Mouse (Mus musculus): ENCODE measurements at regions not wholly inside any gene's neighbourhood (a gene's known extent, or its start where the extent isn't known, plus 50 kb on each side); places are given as distances from the start of the nearest gene placed in this dataset.
A peak's percentile ranks its signal among the peaks of the same experiment; 100 is the strongest.

DNA sequence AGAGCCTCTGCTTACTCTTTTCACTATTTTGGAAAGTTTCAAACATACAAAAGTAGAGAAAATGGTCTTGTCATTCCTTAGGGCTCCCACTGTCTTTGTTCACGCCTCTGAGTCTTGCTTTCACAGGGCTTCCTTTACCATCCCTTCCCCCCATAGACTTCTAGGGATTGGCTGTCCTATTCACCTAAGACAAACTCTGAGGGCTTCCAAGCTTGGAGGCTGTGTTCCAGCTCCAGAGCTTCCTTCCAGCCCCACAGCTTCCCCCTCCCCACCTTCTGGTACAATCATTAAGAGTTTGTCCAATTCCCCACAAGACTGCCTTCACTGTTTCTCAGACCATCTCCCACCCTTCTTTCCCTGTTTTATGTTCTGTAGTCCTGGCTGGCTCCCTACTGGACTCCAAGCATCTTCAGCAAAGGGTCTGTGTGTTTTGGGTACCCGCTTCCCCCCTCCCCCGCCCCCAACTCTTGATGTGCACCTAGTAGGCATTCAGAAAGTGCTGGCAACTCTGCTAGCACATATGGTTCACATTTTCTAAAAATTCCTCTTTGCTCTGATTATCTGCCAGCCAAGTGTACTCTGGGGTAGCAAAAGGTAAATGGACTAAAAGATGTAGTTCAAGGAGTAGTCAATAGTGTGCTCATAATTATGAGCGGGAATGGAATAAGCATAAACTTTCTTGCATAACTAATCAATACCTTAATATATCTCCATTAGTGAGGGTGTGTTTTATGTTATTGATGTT, 344.0 kb downstream of the Slc4a3 start:
- peak; percentile 36 for DNase-seq (ENCODE audit: low spot score)

DNA sequence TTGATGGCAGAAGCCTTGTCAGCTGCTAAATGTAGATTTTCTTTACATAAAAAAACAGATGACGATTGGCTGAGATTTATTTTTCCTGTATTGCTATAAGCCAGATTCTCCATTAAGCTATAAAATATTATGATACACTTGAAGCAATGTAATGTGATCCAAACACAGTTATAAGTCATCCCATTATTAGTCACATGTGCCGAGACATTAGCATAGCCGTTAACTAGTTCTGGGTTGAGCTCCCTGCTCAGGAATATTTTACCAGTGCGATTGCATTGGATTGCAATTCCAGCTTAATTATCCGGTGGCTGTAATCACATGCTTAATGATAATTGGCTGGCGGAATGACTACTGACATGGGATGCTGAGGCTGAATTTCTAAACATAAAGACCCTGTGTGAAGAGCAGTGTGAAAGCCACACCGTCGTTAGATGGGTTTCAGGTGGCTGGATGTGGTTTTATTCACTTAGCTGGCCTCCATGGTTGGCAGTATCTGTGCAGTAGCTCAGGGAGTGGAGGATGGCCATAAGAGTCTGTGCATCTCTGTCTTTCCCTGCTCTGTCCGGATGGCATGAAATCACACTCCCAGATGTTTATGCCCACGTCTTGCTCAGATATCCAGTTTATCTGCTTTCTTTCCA, 344.7 kb downstream of the Slc4a3 start:
- DNase-seq (ENCODE audit: low spot score), result no peak

DNA sequence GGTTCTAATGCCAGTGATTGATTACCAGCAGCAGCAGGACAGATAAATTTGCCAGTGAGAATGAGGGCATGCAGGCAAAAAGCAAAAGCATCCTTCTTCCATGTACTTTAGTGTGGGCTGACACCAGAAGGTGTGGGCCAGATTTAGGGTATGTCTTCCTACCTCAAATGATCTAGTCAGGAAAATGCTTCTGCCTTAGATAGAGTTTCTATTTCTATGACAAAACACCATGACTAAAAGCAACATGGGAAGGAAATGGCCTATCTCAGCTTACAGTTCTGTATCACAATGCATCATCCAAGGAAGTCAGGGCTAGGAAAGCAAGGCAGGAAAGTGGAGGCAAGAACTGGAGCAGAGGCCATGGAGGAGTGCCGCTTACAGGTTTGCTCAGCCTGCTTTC, 349.5 kb downstream of the Slc4a3 start:
- DNase-seq (ENCODE audit: low spot score), result no peak

DNA sequence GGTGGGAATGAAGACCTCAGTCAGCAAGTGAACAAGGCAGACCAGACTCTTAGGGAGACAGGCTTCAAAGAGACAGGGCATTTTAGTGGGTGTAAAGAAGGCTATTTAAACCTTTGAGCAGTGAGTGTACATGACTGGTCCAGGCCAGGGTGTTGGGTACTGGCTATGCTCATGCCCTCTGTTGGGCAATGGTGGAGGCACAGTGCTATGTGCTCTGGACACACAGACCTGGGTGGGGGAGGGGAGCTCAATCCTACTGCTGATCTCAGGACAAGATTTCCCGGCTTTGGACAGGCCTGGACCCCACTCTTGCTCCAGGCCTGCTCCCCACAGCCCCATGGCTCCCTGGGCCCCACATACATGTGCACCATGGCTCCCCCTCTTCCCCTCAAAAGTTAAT, 355.1 kb downstream of the Slc4a3 start:
- peak; percentile 40 for DNase-seq (ENCODE audit: low spot score)

- no peak for DNase-seq (ENCODE audit: low spot score)
These were observed 359.8 kb downstream of the Slc4a3 start for GRCm38 (mm10) chr1:75905699-75906470.

GRCm38 (mm10) chr1:75915311-75915710, 369.2 kb downstream of the Slc4a3 start:
- no peak for DNase-seq (ENCODE audit: low spot score)

DNA sequence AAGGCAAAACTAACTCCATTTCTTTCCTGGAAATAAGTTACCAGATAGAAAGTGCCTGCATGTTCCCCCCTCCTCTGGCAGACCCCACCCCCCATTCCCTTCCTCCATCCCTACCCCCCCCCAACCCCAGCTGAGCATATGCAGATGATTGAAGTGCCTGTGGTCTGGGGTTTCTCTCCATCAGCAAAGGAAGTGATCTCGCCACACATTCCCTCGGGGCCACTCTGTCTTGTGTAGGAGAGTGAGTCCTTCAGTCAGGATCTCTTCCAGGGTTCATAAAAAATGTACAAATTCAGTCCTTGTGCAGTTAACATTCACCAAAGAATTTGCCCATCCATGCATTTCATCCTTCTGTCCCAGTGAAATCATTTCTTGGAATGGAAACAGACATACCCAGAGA, 370.1 kb downstream of the Slc4a3 start:
- DNase-seq (ENCODE audit: low spot score), result peak; percentile 72

DNA sequence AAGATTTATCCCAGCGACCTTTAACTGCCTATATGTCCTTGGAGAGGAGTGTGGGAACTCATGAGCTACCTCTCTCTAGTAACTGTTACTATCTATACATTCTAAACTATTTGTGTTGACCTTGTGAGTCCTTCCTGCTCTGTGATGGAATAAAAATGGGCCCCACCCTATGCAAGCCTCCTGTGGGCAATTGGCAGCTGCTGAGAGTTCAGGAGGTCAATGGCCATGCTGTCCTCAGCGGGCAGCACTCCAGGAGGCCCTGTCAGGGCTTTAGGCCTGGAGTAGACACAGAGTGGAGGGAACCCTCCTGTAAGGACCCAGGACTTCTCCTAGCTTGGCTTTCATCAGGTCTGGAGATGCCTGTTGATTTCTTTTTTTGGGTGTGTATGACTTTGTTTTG, 373.1 kb downstream of the Slc4a3 start:
- DNase-seq (ENCODE audit: low spot score), result no peak

DNA sequence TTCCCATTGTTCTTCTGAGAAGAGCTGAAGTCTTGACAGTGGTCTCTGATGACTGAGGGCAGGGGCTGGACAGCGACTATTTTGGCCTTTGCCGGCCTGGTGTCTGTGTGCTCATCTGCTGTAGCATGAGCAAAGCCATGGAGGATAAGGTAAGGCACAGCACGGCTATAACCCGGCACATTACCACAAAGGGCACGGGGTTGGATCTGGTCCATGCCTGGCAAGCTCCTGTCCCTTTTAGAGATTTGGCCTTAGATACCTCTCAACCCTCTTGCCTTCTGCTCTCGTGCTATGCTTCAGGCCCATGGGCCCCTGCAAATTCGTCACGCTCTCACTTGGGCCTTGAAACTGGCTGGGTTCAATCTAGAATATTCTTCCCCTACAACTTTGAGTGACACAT, 379.0 kb downstream of the Slc4a3 start:
- DNase-seq (ENCODE audit: low spot score), result no peak

- peak; percentile 91 for DNase-seq (ENCODE audit: low spot score)
These were observed 379.7 kb downstream of the Slc4a3 start for GRCm38 (mm10) chr1:75925802-75926201.

- DNase-seq (ENCODE audit: low spot score), result no peak
These were observed 385.8 kb downstream of the Slc4a3 start for GRCm38 (mm10) chr1:75931852-75932251.

DNA sequence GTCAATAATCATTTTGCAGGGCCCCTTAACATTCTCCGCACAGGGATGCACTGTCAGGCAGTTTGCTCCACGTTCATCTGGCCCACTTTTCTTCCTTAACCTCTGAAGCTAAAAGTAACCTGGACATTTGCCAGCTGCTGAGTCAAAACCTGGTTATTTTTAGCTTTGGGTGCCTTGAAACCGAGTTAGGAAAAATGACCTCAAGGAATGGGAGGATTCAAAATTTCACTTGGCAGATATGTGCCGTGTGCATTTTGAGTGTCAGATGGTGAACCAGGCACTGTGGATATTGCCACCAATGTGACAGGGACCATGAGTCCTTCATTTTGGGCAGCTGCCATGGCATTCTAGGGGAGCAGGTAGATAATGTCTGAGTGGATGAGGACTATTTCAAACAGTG, 387.8 kb downstream of the Slc4a3 start:
- DNase-seq (ENCODE audit: low spot score), result no peak

DNA sequence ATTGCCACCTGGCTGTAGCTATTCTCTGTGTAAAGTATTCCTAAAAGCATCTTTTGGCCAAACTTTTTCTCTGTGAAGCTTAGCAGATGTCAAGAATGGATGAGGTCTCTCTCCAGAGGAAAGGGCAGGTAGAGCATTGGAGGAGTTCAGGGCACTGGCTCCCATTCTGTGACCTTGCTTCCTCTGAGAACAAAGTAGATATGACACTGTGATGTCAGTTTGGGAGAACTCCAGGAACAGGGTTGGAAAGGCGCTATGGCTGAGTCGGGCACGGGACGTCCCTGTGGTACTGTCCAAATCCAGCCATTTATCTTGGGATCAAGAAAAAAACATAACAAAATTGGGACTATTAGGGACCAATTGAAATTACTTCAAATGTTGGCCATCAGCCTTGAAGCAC, 388.7 kb downstream of the Slc4a3 start:
- DNase-seq (ENCODE audit: low spot score), result no peak

DNA sequence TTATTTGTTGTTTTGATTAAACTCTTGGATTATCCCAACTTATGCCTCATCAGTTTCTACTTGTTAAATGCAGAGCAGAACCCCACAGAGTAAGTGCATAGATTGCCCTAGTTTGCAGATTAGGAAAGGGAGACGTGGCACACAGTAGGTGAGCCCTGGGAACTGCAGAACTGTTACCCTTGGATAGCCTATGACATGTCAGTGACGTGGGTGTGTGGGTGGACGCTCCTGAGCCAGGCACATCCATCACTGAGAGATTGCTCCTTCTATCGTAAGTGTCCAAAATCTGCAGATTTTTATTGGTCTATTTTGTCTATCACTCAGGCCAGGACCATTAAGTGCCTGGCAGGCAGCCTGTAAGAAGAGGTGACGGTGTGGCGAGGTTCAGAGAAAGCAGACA, 389.8 kb downstream of the Slc4a3 start:
- no peak for DNase-seq (ENCODE audit: low spot score)

DNA sequence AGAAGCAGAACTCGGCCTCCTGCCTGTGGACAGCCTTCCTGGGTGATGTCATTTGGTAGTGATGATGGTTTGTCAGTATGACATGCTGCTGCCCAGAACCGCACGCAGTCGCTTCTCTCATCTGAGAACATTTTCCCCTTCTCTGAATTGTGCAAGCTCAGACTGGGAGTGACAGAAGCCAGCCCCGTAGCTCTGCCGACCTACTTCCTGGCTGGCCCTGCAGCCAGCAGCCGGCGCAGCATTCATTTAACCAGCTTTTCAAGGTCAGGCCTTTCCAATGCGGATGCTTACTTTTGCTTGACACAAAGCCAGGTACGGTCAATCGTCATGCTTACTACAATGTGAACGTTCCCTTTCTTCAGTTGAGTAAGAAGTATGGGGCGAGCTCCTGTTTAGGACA, 390.5 kb downstream of the Slc4a3 start:
- no peak for DNase-seq (ENCODE audit: low spot score)

- DNase-seq (ENCODE audit: low spot score), result no peak
These were observed 391.3 kb downstream of the Slc4a3 start for GRCm38 (mm10) chr1:75937331-75937730.

DNA sequence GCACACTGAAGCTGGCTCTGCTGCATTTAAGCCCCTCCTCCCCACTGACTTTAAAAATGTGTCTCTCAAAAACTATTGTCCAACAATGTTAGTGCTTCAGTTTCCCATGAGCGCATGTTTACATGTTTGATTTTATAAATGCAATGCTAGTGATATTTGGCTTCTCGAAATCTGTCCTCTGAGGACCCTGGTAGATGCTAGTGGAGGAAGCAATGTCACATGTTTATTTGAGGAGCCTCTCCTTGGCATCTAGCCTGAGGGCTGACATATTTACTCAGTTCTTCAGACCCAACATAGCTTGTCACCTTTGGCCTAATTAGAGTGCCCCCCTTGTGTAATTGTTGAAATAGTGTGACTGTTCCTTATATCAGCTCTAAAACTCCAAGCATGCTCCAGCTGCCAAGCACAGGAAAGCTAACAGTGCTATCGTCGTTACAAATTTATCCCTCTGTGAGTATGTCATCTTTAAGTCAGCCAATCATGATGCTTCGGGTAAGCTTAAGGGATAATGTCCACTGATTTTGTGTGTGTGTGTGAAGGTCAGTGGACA, 400.3 kb downstream of the Slc4a3 start:
- DNase-seq (ENCODE audit: low spot score), result no peak

- DNase-seq (ENCODE audit: low spot score), result no peak
These were observed 432.3 kb downstream of the Slc4a3 start for GRCm38 (mm10) chr1:75978203-75978986.

- DNase-seq (ENCODE audit: low spot score), result no peak
These were observed 437.0 kb downstream of the Slc4a3 start for GRCm38 (mm10) chr1:75983057-75983456.

- no peak for DNase-seq (ENCODE audit: low spot score)
These were observed 437.4 kb downstream of the Slc4a3 start for GRCm38 (mm10) chr1:75983487-75983886.

DNA sequence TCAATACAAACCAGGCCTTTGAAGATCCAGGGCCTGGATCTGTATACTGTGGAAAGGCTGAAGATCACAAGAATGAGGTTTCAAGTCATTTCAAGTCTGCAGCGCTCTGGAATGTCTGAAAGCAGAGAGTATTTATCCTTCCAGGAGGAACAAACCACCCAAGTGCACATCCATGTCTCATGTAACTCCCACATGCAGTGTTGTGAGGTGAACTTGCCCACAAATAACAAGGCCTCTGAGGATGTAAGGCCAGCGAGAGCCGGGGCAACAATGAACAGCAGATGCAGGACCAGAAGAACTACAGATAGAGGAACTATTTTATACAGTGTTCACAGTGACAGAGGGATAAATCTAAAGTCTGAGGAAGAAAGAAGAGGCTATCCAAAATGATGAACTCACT, 442.4 kb downstream of the Slc4a3 start:
- DNase-seq (ENCODE audit: low spot score), result no peak

- no peak for DNase-seq (ENCODE audit: low spot score)
These were observed 446.0 kb downstream of the Slc4a3 start for GRCm38 (mm10) chr1:75992039-75992438.

Measured in embryo, embryonic 10 days (tissue).